Mouse (Mus musculus) myocyte (in vitro differentiated cells): ENCODE data around the gene Gatad2a.

Experiments used
- CEBPB ChIP-seq: IDR thresholded peaks from 2 replicates; pipeline ENCODE4 v1.6.1; 2011; ENCODE audit warnings: mild to moderate bottlenecking, moderate library complexity; ENCODE audit not compliant: poor library complexity, insufficient read depth, severe bottlenecking
- E2F4 ChIP-seq: IDR thresholded peaks from one replicate; pipeline ENCODE4 v1.6.1; 2011; ENCODE audit warnings: mild to moderate bottlenecking, control low read depth, moderate library complexity; ENCODE audit not compliant: insufficient read depth
- MAX ChIP-seq: IDR thresholded peaks from one replicate; pipeline ENCODE4 v1.6.1; 2011; ENCODE audit warnings: low read depth, mild to moderate bottlenecking, control low read depth
- MYOG ChIP-seq, 3 experiments: IDR thresholded peaks; one replicate each; pipeline ENCODE4 v1.6.1; 2011; ENCODE audit warnings: control low read depth in 2 of 3, low read depth in 2 of 3, mild to moderate bottlenecking in 2 of 3; ENCODE audit not compliant: insufficient read length in 2 of 3, control insufficient read depth in 1 of 3, insufficient read depth in 1 of 3
- POLR2A ChIP-seq: IDR thresholded peaks from one replicate; pipeline ENCODE4 v1.6.1; 2011; ENCODE audit warnings: low read depth, mild to moderate bottlenecking, control low read depth, moderate library complexity; ENCODE audit not compliant: insufficient read length
- POLR2AphosphoS2 ChIP-seq: IDR thresholded peaks from one replicate; pipeline ENCODE4 v1.6.1; 2011; ENCODE audit warnings: low read depth, control low read depth; ENCODE audit not compliant: insufficient read length
- REST ChIP-seq: IDR thresholded peaks from one replicate; pipeline ENCODE4 v1.6.1; 2011; ENCODE audit warnings: mild to moderate bottlenecking, control low read depth, moderate library complexity; ENCODE audit not compliant: insufficient read depth, insufficient read length
- SRF ChIP-seq: IDR thresholded peaks from one replicate; pipeline ENCODE4 v1.6.1; 2011; ENCODE audit warnings: low read depth; ENCODE audit not compliant: control insufficient read depth, insufficient read length
- TCF12 ChIP-seq: IDR thresholded peaks from one replicate; pipeline ENCODE4 v1.6.1; 2011; ENCODE audit warnings: mild to moderate bottlenecking, control low read depth; ENCODE audit not compliant: poor library complexity, insufficient read depth, severe bottlenecking
- TCF3 ChIP-seq: IDR thresholded peaks from one replicate; pipeline ENCODE4 v1.6.1; 2011; ENCODE audit warnings: low read depth, control low read depth; ENCODE audit not compliant: insufficient read length
- USF1 ChIP-seq: IDR thresholded peaks from one replicate; pipeline ENCODE4 v1.6.1; 2011; ENCODE audit warnings: low read depth, mild to moderate bottlenecking, control low read depth, moderate library complexity

DNA sequence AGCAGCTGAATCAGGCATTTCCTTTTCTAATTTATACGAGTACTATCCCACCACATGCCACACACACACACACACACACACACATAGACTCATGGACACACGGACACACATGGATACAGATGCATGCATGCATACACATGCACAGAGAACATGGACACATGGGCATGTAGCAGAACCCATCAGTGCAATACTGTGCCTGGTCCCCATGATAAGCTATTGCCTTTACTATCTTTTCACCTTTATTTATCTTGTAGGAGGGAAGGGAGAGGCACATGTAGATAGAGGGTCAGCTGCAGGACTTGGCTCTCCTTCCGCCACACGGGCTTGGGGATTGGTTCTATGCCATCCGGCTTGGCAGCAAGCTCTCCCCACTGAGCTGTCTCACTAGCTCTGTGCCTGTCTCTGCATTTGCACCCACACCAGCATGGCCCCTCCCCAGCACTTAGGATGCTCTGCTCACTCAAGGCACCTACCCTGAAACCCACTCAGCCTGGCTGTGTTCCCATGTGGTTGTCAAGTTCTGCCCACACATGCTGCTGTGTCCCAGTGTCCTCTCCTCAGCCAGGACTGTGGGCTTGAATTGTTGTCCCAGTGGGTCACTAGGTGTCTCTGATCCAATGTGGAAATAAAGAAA is 132.7 kb downstream of the Gatad2a start:
- TF ChIP-seq MAX, result no peak
- no peak for TF ChIP-seq POLR2A
- no peak for TF ChIP-seq POLR2AphosphoS2
- no peak for TF ChIP-seq E2F4
- TF ChIP-seq TCF3, result no peak
- TF ChIP-seq SRF, result no peak
- TF ChIP-seq MYOG (IDR thresholded peaks at IDR 0.05; ENCODE audit: control insufficient read depth in 1 of 3, insufficient read depth in 1 of 3, insufficient read length in 2 of 3, low read depth in 2 of 3), result no peak
- TF ChIP-seq TCF12, result no peak
- no peak for TF ChIP-seq CEBPB
- no peak for TF ChIP-seq USF1
- no peak for TF ChIP-seq REST
